Mouse (Mus musculus) kidney, embryonic 14.5 days (tissue): ENCODE data around the gene Il2rb. TPM values are rescaled to one million over a fixed set of nuclear protein-coding genes. Genes with fewer than 3 reads are reported as not detected.

Source experiments
- polyA plus RNA-seq: library from polyadenylated mRNA; unstranded; fragments of >200 nt; fragmentation: Nextera tagmentation; extraction: Ambion mirVana; gene quantifications from 2 replicates; pipeline ENCODE4 v1.2.1, GENCODE M21; 2014

The Il2rb gene
- polyA plus RNA-seq, 1 experiment from 2014 or later = 0.60 TPM

Other genes with a start within 250 kb of the Il2rb start
- gene Csf2rb2, start 189.6 kb downstream of the Il2rb start, polyA plus RNA-seq = 0.14 and 0.28 TPM in 2 replicates
- 0.41 and 0.89 TPM in 2 replicates for gene Csf2rb, start 169.5 kb downstream of the Il2rb start, polyA plus RNA-seq
- not detected in 2 replicates for gene Tex33, start 99.4 kb downstream of the Il2rb start, polyA plus RNA-seq
- 32.4 and 32.8 TPM in 2 replicates for gene Tst, start 89.4 kb downstream of the Il2rb start, polyA plus RNA-seq
- 4.3 and 5.3 TPM in 2 replicates for gene Mpst, start 88.9 kb downstream of the Il2rb start, polyA plus RNA-seq
- gene Kctd17, start 66.7 kb downstream of the Il2rb start, polyA plus RNA-seq = 36.3 and 48.8 TPM in 2 replicates
- gene Tmprss6, start 26.6 kb downstream of the Il2rb start, polyA plus RNA-seq = 0.34 and 0.49 TPM in 2 replicates
- 26.0 and 31.9 TPM in 2 replicates for gene C1qtnf6, start 36.1 kb upstream of the Il2rb start, polyA plus RNA-seq
- 0.21 and 0.23 TPM in 2 replicates for gene Sstr3, start 49.4 kb upstream of the Il2rb start, polyA plus RNA-seq
- 6.1 and 7.6 TPM in 2 replicates for gene Rac2, start 77.5 kb upstream of the Il2rb start, polyA plus RNA-seq
- 2.6 and 3.5 TPM in 2 replicates for gene Cyth4, start 101.8 kb upstream of the Il2rb start, polyA plus RNA-seq
- 0.03 TPM in 2 replicates for gene Elfn2, start 223.5 kb upstream of the Il2rb start, polyA plus RNA-seq